Mouse (Mus musculus): ENCODE measurements around the gene Fuk. TPM values are rescaled to one million over a fixed set of nuclear protein-coding genes. Genes with fewer than 3 reads are reported as not detected.

The Fuk gene
- polyA plus RNA-seq, 1 experiment from 2014 or later, result 9.0 TPM

GRCm38 (mm10) chr8:110851186-110851585 lies 51.1 kb downstream of the Fuk start:
- H3K9me3 ChIP-seq (ENCODE audit: control insufficient read depth, low read depth, low read length), result no peaks in the 10 kb centered on the region
- ATAC-seq (ENCODE audit: insufficient number of reproducible peaks, insufficient read depth, low FRiP score, low read depth), result no peak
- peaks cover 48% of the 10 kb centered on the region for H3K36me3 ChIP-seq (ENCODE audit: control insufficient read depth, insufficient read depth, low read length)
- H3K27ac ChIP-seq (ENCODE audit: low read length), result no peak overlapping the region
- no peaks in the 10 kb centered on the region for H3K27me3 ChIP-seq (ENCODE audit: control insufficient read depth, insufficient read depth, low read length)
- WGBS, result 92% methylated on average over 10 of the region's 10 CpGs
- 0 out of 2 replicates have a peak, but pooled peaks cover 5% of the 10 kb centered on the region for H3K4me1 ChIP-seq (ENCODE audit: control insufficient read depth, insufficient read depth, low read length)
- H3K4me3 ChIP-seq (ENCODE audit: low read depth, low read length), result no peak overlapping the region
- no peak overlapping the region for H3K9ac ChIP-seq (replicated peaks; ENCODE audit: low read depth, low read length)
- H3K4me2 ChIP-seq (replicated peaks; ENCODE audit: low read depth, low read length), result no peak overlapping the region

GRCm38 (mm10) chr8:110847645-110848495 lies 54.4 kb downstream of the Fuk start:
- Histone ChIP-seq H3K27ac (ENCODE audit: low read length) (no peak overlapping the region), H3K9ac (replicated peaks; ENCODE audit: low read depth, low read length) (peak overlapping the region; percentile 73; the same call in 1 of the 2 replicates), H3K36me3 (ENCODE audit: control insufficient read depth, insufficient read depth, low read length) (peaks cover 50% of the 10 kb centered on the region), H3K9me3 (ENCODE audit: control insufficient read depth, low read depth, low read length) (no peaks in the 10 kb centered on the region), H3K4me3 (ENCODE audit: low read depth, low read length) (peak overlapping the region; percentile 75), H3K4me1 (ENCODE audit: control insufficient read depth, insufficient read depth, low read length) (0 out of 2 replicates have a peak, but pooled peaks cover 9% of the 10 kb centered on the region), H3K27me3 (ENCODE audit: control insufficient read depth, insufficient read depth, low read length) (no peaks in the 10 kb centered on the region), H3K4me2 (replicated peaks; ENCODE audit: low read depth, low read length) (peak overlapping the region; percentile 65)
- 59% methylated on average over 14 of the region's 14 CpGs for WGBS
- ATAC-seq (ENCODE audit: insufficient number of reproducible peaks, insufficient read depth, low FRiP score, low read depth), result no peak

DNA sequence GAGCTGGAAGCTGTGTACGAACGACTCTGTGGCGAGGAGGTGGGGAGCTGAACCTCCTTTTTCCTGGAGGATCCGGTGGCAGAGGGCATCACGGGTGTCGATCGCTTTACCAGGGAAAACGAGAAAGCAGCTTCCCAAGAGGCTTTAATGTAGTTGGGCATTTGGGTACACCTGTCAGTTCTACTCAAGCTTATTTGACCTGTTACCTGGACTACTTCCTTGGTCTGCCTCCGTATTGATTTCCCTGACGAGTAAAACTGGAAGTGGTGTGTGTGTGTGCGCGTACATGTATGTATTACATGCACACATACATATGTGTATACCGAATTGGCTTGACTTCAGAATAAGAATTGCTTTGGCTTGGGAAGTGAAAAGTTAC lies 55.1 kb downstream of the Fuk start:
- peak overlapping the region; percentile 73 for H3K9ac ChIP-seq (replicated peaks; ENCODE audit: low read depth, low read length)
- 0 out of 2 replicates have a peak, but pooled peaks cover 9% of the 10 kb centered on the region for H3K4me1 ChIP-seq (ENCODE audit: control insufficient read depth, insufficient read depth, low read length)
- peaks cover 50% of the 10 kb centered on the region for H3K36me3 ChIP-seq (ENCODE audit: control insufficient read depth, insufficient read depth, low read length)
- 2% methylated on average over 13 of the region's 13 CpGs for WGBS
- peak overlapping the region; percentile 75 for H3K4me3 ChIP-seq (ENCODE audit: low read depth, low read length)
- no peaks in the 10 kb centered on the region for H3K27me3 ChIP-seq (ENCODE audit: control insufficient read depth, insufficient read depth, low read length)
- H3K9me3 ChIP-seq (ENCODE audit: control insufficient read depth, low read depth, low read length), result no peaks in the 10 kb centered on the region
- H3K27ac ChIP-seq (ENCODE audit: low read length), result peak overlapping the region; percentile 72; the same call in 1 of the 2 replicates
- ATAC-seq (ENCODE audit: insufficient number of reproducible peaks, insufficient read depth, low FRiP score, low read depth), result 0 out of 2 replicates have a peak, but pooled peaks have one; percentile 11
- H3K4me2 ChIP-seq (replicated peaks; ENCODE audit: low read depth, low read length), result peak overlapping the region; percentile 65

- Histone ChIP-seq H3K9me3 (ENCODE audit: control insufficient read depth, low read depth, low read length) (no peaks in the 10 kb centered on the region), H3K4me3 (ENCODE audit: low read depth, low read length) (peak within 1 kb of the TSS; percentile 75), H3K36me3 (ENCODE audit: control insufficient read depth, insufficient read depth, low read length) (peaks cover 49% of the 10 kb centered on the region), H3K4me1 (ENCODE audit: control insufficient read depth, insufficient read depth, low read length) (0 out of 2 replicates have a peak, but pooled peaks cover 9% of the 10 kb centered on the region), H3K9ac (replicated peaks; ENCODE audit: low read depth, low read length) (peak within 1 kb of the TSS; percentile 96), H3K4me2 (replicated peaks; ENCODE audit: low read depth, low read length) (peak within 1 kb of the TSS; percentile 89), H3K27ac (ENCODE audit: low read length) (peak within 1 kb of the TSS; percentile 72), H3K27me3 (ENCODE audit: control insufficient read depth, insufficient read depth, low read length) (no peaks in the 10 kb centered on the region)
- peak; percentile 83 for ATAC-seq (ENCODE audit: insufficient number of reproducible peaks, insufficient read depth, low FRiP score, low read depth)
- WGBS, result under 1% methylated on average over 53 of the region's 53 CpGs
Measured at GRCm38 (mm10) chr8:110846405-110847170, 55.7 kb downstream of the Fuk start, which contains the start of the genes Cog4 and Sf3b3. Cog4 (plus strand) TSS chr8:110846600. Sf3b3 (minus strand) TSS chr8:110846787.

DNA sequence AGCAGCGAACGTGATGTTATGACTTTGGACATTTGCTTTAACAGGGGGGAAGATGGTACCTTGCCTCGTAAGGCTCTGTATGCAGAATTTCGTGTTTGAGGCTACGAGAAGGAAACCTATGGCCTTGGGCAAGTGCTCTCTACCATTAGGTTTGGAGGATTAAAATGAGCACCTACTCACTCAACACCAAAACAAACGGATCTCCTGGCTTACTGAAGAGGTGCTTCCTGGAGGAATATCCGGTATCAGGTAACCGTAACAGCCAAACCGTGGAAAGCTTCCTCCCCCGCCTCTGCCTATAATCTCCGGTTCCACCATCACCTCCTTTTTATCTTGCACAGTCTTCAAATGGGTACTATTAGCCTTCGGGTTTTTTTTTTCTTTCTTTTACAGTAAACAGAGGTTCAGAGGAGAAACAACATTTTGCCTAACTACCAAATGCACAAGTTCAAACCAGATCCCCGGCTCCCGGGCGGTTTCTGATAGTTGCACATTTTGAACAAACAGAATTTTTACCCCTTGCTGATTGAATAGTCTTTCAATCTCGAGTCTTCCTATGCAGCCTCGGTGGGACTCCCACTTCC lies 56.4 kb downstream of the Fuk start:
- peaks cover 49% of the 10 kb centered on the region for H3K36me3 ChIP-seq (ENCODE audit: control insufficient read depth, insufficient read depth, low read length)
- H3K4me1 ChIP-seq (ENCODE audit: control insufficient read depth, insufficient read depth, low read length), result 0 out of 2 replicates have a peak, but pooled peaks cover 9% of the 10 kb centered on the region
- H3K27ac ChIP-seq (ENCODE audit: low read length), result peak overlapping the region; percentile 72
- no peaks in the 10 kb centered on the region for H3K9me3 ChIP-seq (ENCODE audit: control insufficient read depth, low read depth, low read length)
- 9% methylated on average over 17 of the region's 17 CpGs for WGBS
- peak overlapping the region; percentile 96 for H3K9ac ChIP-seq (replicated peaks; ENCODE audit: low read depth, low read length)
- H3K27me3 ChIP-seq (ENCODE audit: control insufficient read depth, insufficient read depth, low read length), result no peaks in the 10 kb centered on the region
- ATAC-seq (ENCODE audit: insufficient number of reproducible peaks, insufficient read depth, low FRiP score, low read depth), result no peak
- peak overlapping the region; percentile 89 for H3K4me2 ChIP-seq (replicated peaks; ENCODE audit: low read depth, low read length)
- peak overlapping the region; percentile 75 for H3K4me3 ChIP-seq (ENCODE audit: low read depth, low read length)

DNA sequence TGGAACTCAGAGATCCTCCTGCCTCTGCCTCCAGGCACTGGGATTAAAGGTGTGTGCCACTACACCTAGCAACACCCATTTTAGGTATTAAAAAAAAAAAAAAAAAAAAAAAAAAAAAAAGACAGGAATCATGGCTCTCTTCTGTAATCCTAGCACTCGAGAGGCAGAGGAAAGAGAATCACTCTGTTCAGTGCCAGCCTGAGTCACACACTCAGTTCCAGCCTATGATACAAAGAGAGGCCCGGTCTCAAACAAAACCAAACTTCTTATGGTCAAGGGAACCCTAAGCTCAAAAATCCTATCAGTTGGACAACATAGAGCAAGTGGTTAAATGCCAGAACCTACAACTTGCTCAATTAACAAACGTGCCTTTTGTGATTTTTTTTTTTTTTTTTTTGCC lies 57.3 kb downstream of the Fuk start:
- no peaks in the 10 kb centered on the region for H3K27me3 ChIP-seq (ENCODE audit: control insufficient read depth, insufficient read depth, low read length)
- peak overlapping the region; percentile 89 for H3K4me2 ChIP-seq (replicated peaks; ENCODE audit: low read depth, low read length)
- 80% methylated on average over 3 of the region's 3 CpGs for WGBS
- no peak overlapping the region for H3K27ac ChIP-seq (ENCODE audit: low read length)
- 0 out of 2 replicates have a peak, but pooled peaks cover 9% of the 10 kb centered on the region for H3K4me1 ChIP-seq (ENCODE audit: control insufficient read depth, insufficient read depth, low read length)
- no peak for ATAC-seq (ENCODE audit: insufficient number of reproducible peaks, insufficient read depth, low FRiP score, low read depth)
- no peaks in the 10 kb centered on the region for H3K9me3 ChIP-seq (ENCODE audit: control insufficient read depth, low read depth, low read length)
- peaks cover 50% of the 10 kb centered on the region for H3K36me3 ChIP-seq (ENCODE audit: control insufficient read depth, insufficient read depth, low read length)
- H3K9ac ChIP-seq (replicated peaks; ENCODE audit: low read depth, low read length), result peak overlapping the region; percentile 96; the same call in 1 of the 2 replicates
- peak overlapping the region; percentile 75 for H3K4me3 ChIP-seq (ENCODE audit: low read depth, low read length)

GRCm38 (mm10) chr8:110843207-110843606 lies 59.1 kb downstream of the Fuk start:
- H3K9me3 ChIP-seq (ENCODE audit: control insufficient read depth, low read depth, low read length), result no peaks in the 10 kb centered on the region
- H3K36me3 ChIP-seq (ENCODE audit: control insufficient read depth, insufficient read depth, low read length), result peaks cover 63% of the 10 kb centered on the region
- no peaks in the 10 kb centered on the region for H3K27me3 ChIP-seq (ENCODE audit: control insufficient read depth, insufficient read depth, low read length)
- no peak overlapping the region for H3K4me2 ChIP-seq (replicated peaks; ENCODE audit: low read depth, low read length)
- ATAC-seq (ENCODE audit: insufficient number of reproducible peaks, insufficient read depth, low FRiP score, low read depth), result no peak
- WGBS, result 86% methylated on average over 5 of the region's 5 CpGs
- no peak overlapping the region for H3K4me3 ChIP-seq (ENCODE audit: low read depth, low read length)
- no peak overlapping the region for H3K27ac ChIP-seq (ENCODE audit: low read length)
- H3K4me1 ChIP-seq (ENCODE audit: control insufficient read depth, insufficient read depth, low read length), result 0 out of 2 replicates have a peak, but pooled peaks cover 8% of the 10 kb centered on the region
- H3K9ac ChIP-seq (replicated peaks; ENCODE audit: low read depth, low read length), result no peak overlapping the region
